Mouse (Mus musculus) testis, adult 2 months (tissue): ENCODE results near the gene Fam92b. TPM values are rescaled to one million over a fixed set of nuclear protein-coding genes. Genes with fewer than 3 reads are reported as not detected.
A peak's percentile ranks its signal among the peaks of the same experiment; 100 is the strongest.

Source experiments
- H3K27ac ChIP-seq: fragments of 200-500 bp; 2 replicates; pipeline ENCODE4 v1.5.1; 2012; ENCODE audit warnings: low read depth, low read length; ENCODE audit not compliant: control insufficient read depth, insufficient read depth
- H3K27me3 ChIP-seq: fragments of 200-500 bp; 2 replicates; pipeline ENCODE4 v1.6.1; 2012; ENCODE audit warnings: mild to moderate bottlenecking, low read length, moderate library complexity; ENCODE audit not compliant: control insufficient read depth, insufficient read depth
- H3K36me3 ChIP-seq: fragments of 200-500 bp; 2 replicates; pipeline ENCODE4 v1.6.1; 2012; ENCODE audit warnings: mild to moderate bottlenecking, low read length; ENCODE audit not compliant: control insufficient read depth, insufficient read depth
- H3K4me1 ChIP-seq: fragments of 200-500 bp; 2 replicates; pipeline ENCODE4 v1.6.1; 2012; ENCODE audit warnings: low read length; ENCODE audit not compliant: control insufficient read depth, insufficient read depth
- H3K4me3 ChIP-seq: fragments of 200-500 bp; 2 replicates; pipeline ENCODE4 v1.5.1; 2012; ENCODE audit warnings: low read depth, mild to moderate bottlenecking, low read length, moderate library complexity, mixed read lengths; ENCODE audit not compliant: control insufficient read depth
- CTCF ChIP-seq: fragments of 200-500 bp; IDR thresholded peaks from 2 replicates; pipeline ENCODE4 v1.5.1; 2012; ENCODE audit warnings: low read depth, mild to moderate bottlenecking, inconsistent platforms, low read length, moderate library complexity; ENCODE audit not compliant: control insufficient read depth, insufficient read depth, insufficient replicate concordance
- POLR2A ChIP-seq: fragments of 200-500 bp; IDR thresholded peaks from 2 replicates; pipeline ENCODE4 v1.6.1; 2012; ENCODE audit warnings: low read depth, mild to moderate bottlenecking, inconsistent platforms, low read length, moderate library complexity; ENCODE audit not compliant: control insufficient read depth
- polyA plus RNA-seq: library from polyadenylated mRNA; depleted of rRNA; stranded (reverse); fragments of >200 nt; gene quantifications from 2 replicates; pipeline ENCODE4 v1.2.3, GENCODE M21; 2012

Gene Fam92b
- polyA plus RNA-seq, 1 experiment = 10.9 TPM

DNA sequence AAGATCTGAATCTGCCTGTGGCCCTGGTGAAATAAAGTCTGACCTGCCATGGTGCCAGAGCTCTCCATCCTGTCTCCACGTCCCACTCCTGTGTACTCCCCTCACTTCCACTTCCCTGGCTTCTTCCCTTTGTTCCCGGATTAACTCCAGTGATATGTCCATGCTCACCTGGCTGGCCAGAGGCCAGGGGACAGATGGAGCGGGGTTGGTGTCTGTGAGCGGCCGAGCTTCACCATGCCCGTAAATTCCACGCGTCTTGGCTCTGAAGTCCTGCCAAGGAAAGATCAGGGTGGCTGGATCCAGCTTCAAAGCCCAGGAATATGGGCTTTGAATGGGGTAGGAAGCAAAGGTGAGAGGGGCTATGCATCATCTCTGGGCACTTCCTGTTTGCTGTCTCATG is 10.1 kb downstream of the Fam92b start:
- TF ChIP-seq POLR2A = no peak
- TF ChIP-seq CTCF = no peak
- no peak overlapping the region for H3K27ac ChIP-seq
- no peaks in the 10 kb centered on the region for H3K36me3 ChIP-seq
- H3K27me3 ChIP-seq = no peaks in the 10 kb centered on the region
- no peak overlapping the region for H3K4me3 ChIP-seq
- H3K4me1 ChIP-seq = no peaks in the 10 kb centered on the region

DNA sequence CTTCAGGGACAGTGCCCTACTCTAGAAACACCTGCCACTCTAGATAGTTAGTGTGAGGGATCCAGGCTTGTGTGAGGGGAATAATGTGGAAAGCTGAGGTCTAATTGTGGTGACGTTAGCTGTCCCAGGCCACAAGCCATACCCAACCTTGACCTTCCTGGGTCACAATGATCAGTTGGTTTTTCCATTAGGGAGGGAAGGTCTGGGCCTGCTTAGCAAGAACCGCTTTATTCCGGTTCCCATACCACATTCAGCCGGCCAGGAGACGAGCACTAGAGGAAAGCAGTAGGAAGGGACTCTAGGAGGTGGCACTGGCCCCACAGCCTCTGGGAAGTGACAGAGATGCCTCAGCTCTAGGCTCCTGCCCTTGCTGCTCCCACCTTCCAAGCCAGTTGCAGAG is 13.2 kb downstream of the Fam92b start:
- TF ChIP-seq POLR2A (no peak), CTCF (no peak)
- Histone ChIP-seq H3K36me3 (no peaks in the 10 kb centered on the region), H3K27ac (no peak overlapping the region), H3K27me3 (no peaks in the 10 kb centered on the region), H3K4me3 (no peak overlapping the region), H3K4me1 (no peaks in the 10 kb centered on the region)

- no peaks in the 10 kb centered on the region for H3K27me3 ChIP-seq
- no peak overlapping the region for H3K4me3 ChIP-seq
- TF ChIP-seq CTCF = no peak
- no peak for TF ChIP-seq POLR2A
- H3K4me1 ChIP-seq = no peaks in the 10 kb centered on the region
- H3K27ac ChIP-seq = no peak overlapping the region
- H3K36me3 ChIP-seq = no peaks in the 10 kb centered on the region
Measured at GRCm38 (mm10) chr8:120163376-120163775, 13.9 kb downstream of the Fam92b start.

GRCm38 (mm10) chr8:120162404-120162752 is 14.9 kb downstream of the Fam92b start:
- Histone ChIP-seq H3K36me3 (no peaks in the 10 kb centered on the region), H3K27ac (no peak overlapping the region), H3K4me1 (no peaks in the 10 kb centered on the region), H3K27me3 (no peaks in the 10 kb centered on the region), H3K4me3 (no peak overlapping the region)
- no peak for TF ChIP-seq CTCF
- no peak for TF ChIP-seq POLR2A

DNA sequence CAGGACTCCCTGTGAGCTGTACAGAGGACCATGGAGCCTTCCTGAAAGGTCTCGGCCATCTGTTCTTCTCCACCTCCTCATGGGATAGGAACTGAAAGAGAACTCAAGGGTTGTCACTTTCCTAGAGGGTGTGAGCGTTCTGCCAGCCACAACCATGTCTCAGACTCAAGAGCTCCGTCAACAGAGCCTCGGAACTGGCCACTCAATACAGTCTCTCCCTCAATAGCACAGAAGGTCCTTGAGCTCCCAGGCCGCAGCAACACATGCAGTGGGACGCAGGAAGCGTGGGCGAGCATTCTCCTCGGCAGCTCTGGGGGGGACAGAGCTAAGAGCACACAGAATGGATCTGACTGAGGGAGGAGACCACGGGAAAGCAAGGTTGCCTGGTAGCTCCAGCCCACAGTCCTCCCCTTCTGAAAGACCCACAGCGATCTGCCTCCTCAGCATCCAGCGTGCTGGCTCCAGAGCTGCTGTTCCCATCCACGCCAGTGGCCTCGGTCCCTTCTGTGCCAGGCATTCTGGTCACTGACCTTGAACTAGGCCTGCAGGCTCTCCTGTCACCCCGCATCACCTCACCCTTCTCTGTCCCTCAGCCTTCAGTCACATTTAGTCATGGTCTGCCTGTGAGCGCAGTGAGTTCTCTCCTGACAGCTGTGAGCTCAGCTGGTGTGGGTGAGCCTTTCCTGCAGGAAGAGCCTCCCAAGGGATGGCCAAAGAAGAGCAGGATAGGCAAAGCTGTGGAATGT is 15.4 kb downstream of the Fam92b start:
- H3K36me3 ChIP-seq = no peaks in the 10 kb centered on the region
- H3K27me3 ChIP-seq = no peaks in the 10 kb centered on the region
- TF ChIP-seq CTCF (no peak), POLR2A (no peak)
- H3K27ac ChIP-seq = no peak overlapping the region
- H3K4me3 ChIP-seq = no peak overlapping the region
- H3K4me1 ChIP-seq = no peaks in the 10 kb centered on the region

- Histone ChIP-seq H3K36me3 (no peaks in the 10 kb centered on the region), H3K4me1 (no peaks in the 10 kb centered on the region), H3K27ac (no peak overlapping the region), H3K27me3 (no peaks in the 10 kb centered on the region), H3K4me3 (no peak overlapping the region)
- TF ChIP-seq CTCF = no peak
- TF ChIP-seq POLR2A = no peak
Measured at GRCm38 (mm10) chr8:120160366-120160765, 16.9 kb downstream of the Fam92b start.

GRCm38 (mm10) chr8:120152636-120153035 is 24.6 kb downstream of the Fam92b start:
- H3K4me3 ChIP-seq = peak overlapping the region; percentile 54; the same call in 1 of the 2 replicates
- TF ChIP-seq CTCF (no peak), POLR2A (no peak)
- no peaks in the 10 kb centered on the region for H3K27me3 ChIP-seq
- no peaks in the 10 kb centered on the region for H3K36me3 ChIP-seq
- H3K4me1 ChIP-seq = no peaks in the 10 kb centered on the region; the same call in 1 of the 2 replicates
- H3K27ac ChIP-seq = no peak overlapping the region
